Mouse (Mus musculus) heart, adult 2 months (tissue): Measurements from ENCODE around the gene Rslcan18.

ENCODE experiments used
- CTCF ChIP-seq: fragments of 200-600 bp; IDR thresholded peaks from 2 replicates; pipeline ENCODE4 v1.8.1; 2022; ENCODE audit warnings: antibody characterized with exemption, mild to moderate bottlenecking, moderate library complexity
- POLR2A ChIP-seq: fragments of 200-500 bp; IDR thresholded peaks from 2 replicates; pipeline ENCODE4 v1.6.1; 2011; ENCODE audit warnings: mild to moderate bottlenecking, low read depth, low read length, control low read depth; ENCODE audit not compliant: insufficient read depth

- TF ChIP-seq CTCF, result no peak
- no peak for TF ChIP-seq POLR2A
Observed at GRCm38 (mm10) chr13:67097876-67098275, 18.2 kb downstream of the Rslcan18 start, which contains the start of gene Zfp708.
